ENCODE assay signal across 9 mouse cellular contexts in genomic region chr1:106274561-106275001, GRCm38 (mm10).
A peak's percentile ranks its signal among the peaks of the same experiment; 100 is the strongest.
DNase-seq lines count a peak whose midpoint lies in the region; ATAC-seq and TF ChIP-seq lines count a peak whose summit lies in the region.
"Had no signal": no experiment of that assay in that cellular context is flagged by ENCODE, and none has a peak within 500 bp of the region (broad histone marks: within the 10 kb centered on the region; RNA-seq: fewer than 3 reads in every experiment).

No protein-coding gene starts in this region.

- no peaks in the 10 kb centered on the region for H3K9me3 ChIP-seq in kidney, embryonic 16.5 days (ENCODE audit: low read length)
- no peaks in the 10 kb centered on the region for H3K9me3 ChIP-seq in CH12.LX (replicated peaks; ENCODE audit: low read length)

- no peak overlapping the region for H3K9ac ChIP-seq in kidney, embryonic 16.5 days (replicated peaks; ENCODE audit: low read length)
- H3K9ac ChIP-seq in CH12.LX (ENCODE audit: insufficient read depth, low read depth), result peak overlapping the region; percentile 1; the same call in 1 of the 2 replicates

- TF ChIP-seq POLR2A in CH12.LX (IDR thresholded peaks at IDR 0.05; ENCODE audit: low read depth, low read length), result peak; percentile 25; the same call in 1 of the 2 replicates
- no peak for TF ChIP-seq POLR2A in bone marrow, adult 2 months (IDR thresholded peaks at IDR 0.05; ENCODE audit: borderline replicate concordance, control insufficient read depth, low read depth, low read length)

- peak; percentile 24; the same call in 1 of the 2 replicates for TF ChIP-seq EP300 in CH12.LX (IDR thresholded peaks at IDR 0.05; ENCODE audit: low read length)

- H3K79me2 ChIP-seq in CH12.LX (replicated peaks; ENCODE audit: control insufficient read depth, extremely low read depth, insufficient read depth, poor library complexity, severe bottlenecking), result peaks cover 31% of the 10 kb centered on the region

- peak overlapping the region; percentile 39 for H3K4me2 ChIP-seq in kidney, embryonic 16.5 days (replicated peaks; ENCODE audit: low read depth, low read length)
- H3K4me2 ChIP-seq in CH12.LX (ENCODE audit: insufficient read depth, low read depth, poor library complexity, severe bottlenecking), result peak overlapping the region; percentile 91

- peak overlapping the region; percentile 29; the same call in 1 of the 2 replicates for H3K4me3 ChIP-seq in kidney, embryonic 16.5 days (ENCODE audit: low read length)
- peak overlapping the region; percentile 29 to 44 (median 30) for H3K4me3 ChIP-seq in CH12.LX (replicated peaks in 1 of 3; ENCODE audit: low read depth in 2 of 3, low read length in 2 of 3, poor library complexity in 1 of 3)
- no peak overlapping the region for H3K4me3 ChIP-seq in bone marrow, adult 2 months (replicated peaks; ENCODE audit: control insufficient read depth, low read depth, low read length)

- peak overlapping the region; percentile 50 for H3K27ac ChIP-seq in kidney, embryonic 16.5 days (ENCODE audit: low read length)
- H3K27ac ChIP-seq in CH12.LX (ENCODE audit: insufficient read depth, low read depth), result peak overlapping the region; percentile 38
- 0 out of 2 replicates have a peak overlapping the region, but pooled peaks have one; percentile 1 for H3K27ac ChIP-seq in bone marrow, adult 2 months (ENCODE audit: control insufficient read depth, insufficient read depth, low read depth, low read length, poor library complexity)
- H3K27ac ChIP-seq: macrophage had no signal

- ATAC-seq in kidney, embryonic 16.5 days (ENCODE audit: low FRiP score, low TSS enrichment), result peak; percentile 78
- no peak for ATAC-seq in cerebellum, adult (ENCODE audit: insufficient number of reproducible peaks, low FRiP score, low TSS enrichment)

- in situ Hi-C loops in CH12.LX (cut with MboI; ENCODE audit: low pct_ligation_motif_present, low pct_unique_long_range_greater_than_20kb, low sequenced_read_pairs), result no loop called here

- WGBS in kidney, embryonic 16.5 days, result 12% methylated on average over 10 of the region's 10 CpGs
- 36% methylated on average over 10 of the region's 10 CpGs for WGBS in bone marrow, adult 2 months

- dilution Hi-C loops in CH12.LX (cut with MboI; ENCODE audit: extremely low pct_ligation_motif_present, extremely low pct_unique_long_range_greater_than_20kb, low sequenced_read_pairs), result no loop called here

- peaks cover 13% of the 10 kb centered on the region for H3K4me1 ChIP-seq in kidney, embryonic 16.5 days (ENCODE audit: insufficient read depth, low read length)
- peaks cover 13 to 93% of the 10 kb centered on the region in 2 experiments for H3K4me1 ChIP-seq in CH12.LX (ENCODE audit: control insufficient read depth in 1 of 2, insufficient read depth in 2 of 2)
- H3K4me1 ChIP-seq in bone marrow, adult 2 months (ENCODE audit: control insufficient read depth, insufficient read depth, low read length), result no peaks in the 10 kb centered on the region; the same call in 1 of the 2 replicates

- no peak for DNase-seq in kidney, postnatal 14 days
- DNase-seq in CH12.LX (ENCODE audit: extremely low read depth), result peak; percentile 78
- DNase-seq in lung, postnatal 36 days, result peak; percentile 30
- no peak for DNase-seq in ovary, postnatal 10 days (ENCODE audit: low spot score)
- DNase-seq: adrenal gland, postnatal 14 days had no signal

- TF ChIP-seq RAD21 in CH12.LX (IDR thresholded peaks at IDR 0.05; ENCODE audit: low read depth, low read length), result no peak

- no peak for TF ChIP-seq CTCF in CH12.LX (conservative IDR thresholded peaks at IDR 0.05 in 1 of 2, IDR thresholded peaks at IDR 0.05 in 1 of 2; ENCODE audit: low read depth in 2 of 2, low read length in 2 of 2)
- TF ChIP-seq CTCF in bone marrow, adult 2 months (IDR thresholded peaks at IDR 0.05; ENCODE audit: control insufficient read depth, insufficient read depth, low read length), result no peak

- H3K36me3 ChIP-seq in kidney, embryonic 16.5 days (ENCODE audit: insufficient read depth, low read length), result no peaks in the 10 kb centered on the region
- H3K36me3 ChIP-seq in CH12.LX (replicated peaks in 1 of 2; ENCODE audit: control insufficient read depth in 1 of 2, insufficient read depth in 1 of 2, low read length in 1 of 2), result peaks cover 0 to 6% of the 10 kb centered on the region in 2 experiments

- no peaks in the 10 kb centered on the region for H3K27me3 ChIP-seq in kidney, embryonic 16.5 days (ENCODE audit: insufficient read depth, low read length)
- H3K27me3 ChIP-seq in CH12.LX (replicated peaks), result no peaks in the 10 kb centered on the region

TF ChIP-seq in CH12.LX, 34 proteins besides CTCF, POLR2A, EP300 and RAD21:
- TF ChIP-seq KAT2A (IDR thresholded peaks at IDR 0.05; ENCODE audit: insufficient replicate concordance, low read length) (no peak), JUND (conservative IDR thresholded peaks at IDR 0.05; ENCODE audit: low read depth, low read length) (no peak), MAZ (IDR thresholded peaks at IDR 0.05; ENCODE audit: low read depth, low read length) (no peak), ZKSCAN1 (IDR thresholded peaks at IDR 0.05; ENCODE audit: borderline replicate concordance, low read depth, low read length) (no peak), IRF4 (IDR thresholded peaks at IDR 0.05; ENCODE audit: low read depth, low read length) (peak; percentile 28; the same call in 1 of the 2 replicates), ZNF384 (IDR thresholded peaks at IDR 0.05; ENCODE audit: low read depth, low read length) (no peak), MEF2A (IDR thresholded peaks at IDR 0.05; ENCODE audit: borderline replicate concordance, low read depth, low read length) (no peak), PAX5 (IDR thresholded peaks at IDR 0.05; ENCODE audit: low read length) (no peak), MXI1 (IDR thresholded peaks at IDR 0.05; ENCODE audit: low read depth, low read length) (no peak; the same call in 1 of the 2 replicates), RCOR1 (conservative IDR thresholded peaks at IDR 0.05; ENCODE audit: low read depth, low read length) (no peak), UBTF (IDR thresholded peaks at IDR 0.05; ENCODE audit: low read depth, low read length) (no peak), BHLHE40 (IDR thresholded peaks at IDR 0.05; ENCODE audit: low read depth, low read length) (no peak; the same call in 1 of the 2 replicates), GABPA (IDR thresholded peaks at IDR 0.05; ENCODE audit: insufficient replicate concordance, low read depth, low read length) (no peak), TCF12 (IDR thresholded peaks at IDR 0.05; ENCODE audit: low read depth, low read length) (peak; percentile 32; the same call in 1 of the 2 replicates), USF2 (conservative IDR thresholded peaks at IDR 0.05; ENCODE audit: low read depth, low read length) (no peak), MAX (IDR thresholded peaks at IDR 0.05; ENCODE audit: low read length) (0 out of 2 replicates have a peak, but pooled peaks have one; percentile 33), SIN3A (IDR thresholded peaks at IDR 0.05; ENCODE audit: low read length) (peak; percentile 52; the same call in 1 of the 2 replicates), SMC3 (IDR thresholded peaks at IDR 0.05; ENCODE audit: low read depth, low read length) (no peak), CHD2 (IDR thresholded peaks at IDR 0.05; ENCODE audit: low read length) (no peak), MAFK (IDR thresholded peaks at IDR 0.05; ENCODE audit: insufficient replicate concordance, low read length) (no peak), TBP (conservative IDR thresholded peaks at IDR 0.05; ENCODE audit: low read depth, low read length) (0 out of 2 replicates have a peak, but pooled peaks have one; percentile 13), ZC3H11A (IDR thresholded peaks at IDR 0.05; ENCODE audit: low read depth, low read length) (no peak), ETS1 (conservative IDR thresholded peaks at IDR 0.05; ENCODE audit: low read depth, low read length) (peak; percentile 16; the same call in 1 of the 2 replicates), ELF1 (IDR thresholded peaks at IDR 0.05; ENCODE audit: low read depth, low read length) (peak; percentile 81), HCFC1 (IDR thresholded peaks at IDR 0.05; ENCODE audit: low read depth, low read length) (no peak)

Comparison
In these comparisons a context has a peak if more than half of its experiments do, and no peak if none do; other contexts are left out.
1. DNase-seq: peak in CH12.LX (single experiment) and lung, postnatal 36 days (single experiment); none in kidney, postnatal 14 days (single experiment) and ovary, postnatal 10 days (single experiment).
2. Peak in every context shown above with its lines, with median percentiles within 50 percentile points of each other: H3K27ac ChIP-seq.